Comparison of ENCODE assay signal across 3 mouse cellular contexts in genomic region chr14:52683636-52684035, GRCm38 (mm10).
ATAC-seq lines count a peak whose summit lies in the region.

No protein-coding gene starts in this region.

- peak; percentile 56; the same call in 1 of the 2 replicates for ATAC-seq in common myeloid progenitor, adult 5-6 weeks (replicated peaks; ENCODE audit: low read depth, poor library complexity, severe bottlenecking)
- peak; percentile 74 to 78 for ATAC-seq in hematopoietic stem cell, adult 5-6 weeks (replicated peaks in 1 of 2; ENCODE audit: insufficient read depth in 1 of 2, low FRiP score in 2 of 2, low TSS enrichment in 1 of 2, low read depth in 1 of 2, poor library complexity in 2 of 2, severe bottlenecking in 2 of 2)
- peak; percentile 42; the same call in 1 of the 2 replicates for ATAC-seq in megakaryocyte progenitor cell, adult 5-6 weeks (replicated peaks; ENCODE audit: poor library complexity)
